Mouse (Mus musculus): ENCODE data around the gene Mrap.

- TF ChIP-seq CTCF (IDR thresholded peaks at IDR 0.05; ENCODE audit: borderline replicate concordance, extremely low read depth, insufficient read depth, insufficient read length), result no peak
- no peak for TF ChIP-seq POLR2A (IDR thresholded peaks at IDR 0.05; ENCODE audit: borderline replicate concordance, extremely low read depth, insufficient read depth, insufficient read length, poor library complexity, severe bottlenecking)
These were observed 36.6 kb downstream of the Mrap start for GRCm38 (mm10) chr16:90774646-90775045.
